Mouse (Mus musculus) limb, embryonic 11.5 days (tissue): ENCODE data around the gene Pitpnm1. TPM values are rescaled to one million over a fixed set of nuclear protein-coding genes. Genes with fewer than 3 reads are reported as not detected.
"Not testable (repeated sequence)": the region's sequence is repeated elsewhere in the genome, so short reads cannot be mapped to it uniquely, and the experiment has no call there.

Experiments used
- ATAC-seq: fragments of 200-750 bp; cut with Nextera tagmentation; 2 replicates; pipeline ENCODE4 v1.8.0; 2017; ENCODE audit warnings: low read depth; ENCODE audit not compliant: insufficient number of reproducible peaks, low FRiP score, low TSS enrichment
- DNase-seq: peaks from one replicate; pipeline ENCODE4 v3.0.0-alpha.2; 2015; ENCODE audit warnings: low spot score
- H3K27ac ChIP-seq: fragments of 300-500 bp; sonication (generic); replicated peaks from 2 replicates; pipeline ENCODE4 v1.5.1; 2014; ENCODE audit warnings: low read depth, mild to moderate bottlenecking, low read length
- H3K27me3 ChIP-seq: fragments of 300-500 bp; sonication (generic); 2 replicates; pipeline ENCODE4 v1.6.1; 2014; ENCODE audit warnings: mild to moderate bottlenecking, low read length, mixed read lengths; ENCODE audit not compliant: control insufficient read depth, insufficient read depth
- H3K36me3 ChIP-seq: fragments of 300-500 bp; sonication (generic); 2 replicates; pipeline ENCODE4 v1.6.1; 2014; ENCODE audit warnings: mild to moderate bottlenecking, low read length, moderate library complexity, mixed read lengths; ENCODE audit not compliant: control insufficient read depth, insufficient read depth
- H3K4me1 ChIP-seq: fragments of 300-500 bp; sonication (generic); 2 replicates; pipeline ENCODE4 v1.6.1; 2014; ENCODE audit warnings: low read length, mixed read lengths; ENCODE audit not compliant: control insufficient read depth, insufficient read depth
- H3K4me2 ChIP-seq: fragments of 300-500 bp; sonication (generic); 2 replicates; pipeline ENCODE4 v1.6.1; 2014; ENCODE audit warnings: low read depth, mild to moderate bottlenecking, moderate library complexity; ENCODE audit not compliant: severe bottlenecking
- H3K4me3 ChIP-seq: fragments of 300-500 bp; sonication (generic); 2 replicates; pipeline ENCODE4 v1.5.1; 2014; ENCODE audit warnings: low read depth, low read length
- H3K9ac ChIP-seq: fragments of 300-500 bp; sonication (generic); 2 replicates; pipeline ENCODE4 v1.6.1; 2014; ENCODE audit warnings: mild to moderate bottlenecking, low read length
- H3K9me3 ChIP-seq: fragments of 300-500 bp; sonication (generic); 2 replicates; pipeline ENCODE4 v1.6.1; 2016; ENCODE audit warnings: low read length; ENCODE audit not compliant: control insufficient read depth
- WGBS: fragments of 180-500 bp; shearing (Covaris S2); extraction: QIAGEN DNeasy Blood & Tissue Kit; methylation state at CpG from one replicate; pipeline ENCODE4 v1.1.7; 2014; 5-methylcytosine and 5-hydroxymethylcytosine counted together
- polyA plus RNA-seq: library from polyadenylated mRNA; unstranded; fragments of >200 nt; fragmentation: Nextera tagmentation; extraction: Ambion mirVana; gene quantifications from 2 replicates; pipeline ENCODE4 v1.2.1, GENCODE M21; 2014

Gene Pitpnm1
- polyA plus RNA-seq, 1 experiment from 2014 or later, result 4.8 TPM

- not testable (repeated sequence) for H3K4me2 ChIP-seq, DNase-seq, H3K9ac ChIP-seq, ATAC-seq, H3K9me3 ChIP-seq, H3K4me1 ChIP-seq, H3K36me3 ChIP-seq, H3K4me3 ChIP-seq, H3K27ac ChIP-seq, H3K27me3 ChIP-seq
- 82% methylated on average over 4 of the region's 11 CpGs for WGBS
These were observed 35.3 kb upstream of the Pitpnm1 start for GRCm38 (mm10) chr19:4064501-4064900.

- DNase-seq, result no peak
- Histone ChIP-seq H3K36me3 (no peaks in the 10 kb centered on the region), H3K27me3 (no peaks in the 10 kb centered on the region), H3K4me2 (no peak overlapping the region), H3K9ac (no peak overlapping the region), H3K4me1 (no peaks in the 10 kb centered on the region; the same call in 1 of the 2 replicates), H3K4me3 (no peak overlapping the region), H3K9me3 (no peaks in the 10 kb centered on the region), H3K27ac (no peak overlapping the region)
- WGBS, result 85% methylated on average over 6 of the region's 6 CpGs
- ATAC-seq, result no peak
These were observed 33.5 kb upstream of the Pitpnm1 start for GRCm38 (mm10) chr19:4066280-4066679.

GRCm38 (mm10) chr19:4066877-4067276 is 32.9 kb upstream of the Pitpnm1 start:
- no peak overlapping the region for H3K4me2 ChIP-seq
- ATAC-seq (no peak), DNase-seq (no peak)
- no peak overlapping the region for H3K9ac ChIP-seq
- H3K36me3 ChIP-seq, result no peaks in the 10 kb centered on the region
- H3K9me3 ChIP-seq, result no peaks in the 10 kb centered on the region
- H3K27me3 ChIP-seq, result no peaks in the 10 kb centered on the region
- no peak overlapping the region for H3K27ac ChIP-seq
- no peaks in the 10 kb centered on the region; the same call in 1 of the 2 replicates for H3K4me1 ChIP-seq
- no peak overlapping the region for H3K4me3 ChIP-seq

- H3K4me1 ChIP-seq, result not testable (repeated sequence)
- 89% methylated on average over 2 of the region's 2 CpGs for WGBS
These were observed 31.6 kb upstream of the Pitpnm1 start for GRCm38 (mm10) chr19:4068242-4068641.

GRCm38 (mm10) chr19:4068717-4069410 is 30.9 kb upstream of the Pitpnm1 start:
- Histone ChIP-seq H3K27me3 (no peaks in the 10 kb centered on the region), H3K4me3 (no peak overlapping the region), H3K4me2 (no peak overlapping the region), H3K4me1 (no peaks in the 10 kb centered on the region; the same call in 1 of the 2 replicates), H3K27ac (no peak overlapping the region), H3K36me3 (no peaks in the 10 kb centered on the region), H3K9ac (no peak overlapping the region), H3K9me3 (no peaks in the 10 kb centered on the region)
- 78% methylated on average over 15 of the region's 15 CpGs for WGBS
- ATAC-seq (no peak), DNase-seq (no peak)

More at GRCm38 (mm10) chr19:4068242-4068641, 31.6 kb upstream of the Pitpnm1 start:
- H3K27me3 ChIP-seq, H3K4me3 ChIP-seq, H3K27ac ChIP-seq, H3K36me3 ChIP-seq, ATAC-seq, H3K9ac ChIP-seq, H3K9me3 ChIP-seq, DNase-seq, H3K4me2 ChIP-seq: not testable (repeated sequence)

- Histone ChIP-seq H3K9ac (no peak overlapping the region), H3K4me2 (no peak overlapping the region), H3K27ac (no peak overlapping the region), H3K27me3 (no peaks in the 10 kb centered on the region), H3K4me1 (no peaks in the 10 kb centered on the region; the same call in 1 of the 2 replicates), H3K36me3 (no peaks in the 10 kb centered on the region), H3K9me3 (no peaks in the 10 kb centered on the region), H3K4me3 (no peak overlapping the region)
- WGBS, result 80% methylated on average over 15 of the region's 15 CpGs
- DNase-seq (no peak), ATAC-seq (no peak)
These were observed 29.5 kb upstream of the Pitpnm1 start for GRCm38 (mm10) chr19:4070311-4070710.

GRCm38 (mm10) chr19:4070756-4071155 is 29.0 kb upstream of the Pitpnm1 start:
- Histone ChIP-seq H3K36me3 (no peaks in the 10 kb centered on the region), H3K4me2 (no peak overlapping the region), H3K9me3 (no peaks in the 10 kb centered on the region), H3K4me3 (no peak overlapping the region), H3K27ac (no peak overlapping the region), H3K27me3 (no peaks in the 10 kb centered on the region), H3K9ac (no peak overlapping the region), H3K4me1 (no peaks in the 10 kb centered on the region; the same call in 1 of the 2 replicates)
- WGBS, result 82% methylated on average over 8 of the region's 8 CpGs
- DNase-seq (no peak), ATAC-seq (no peak)

- Histone ChIP-seq H3K4me3 (no peak overlapping the region), H3K27me3 (no peaks in the 10 kb centered on the region), H3K4me1 (no peaks in the 10 kb centered on the region; the same call in 1 of the 2 replicates), H3K9ac (no peak overlapping the region), H3K36me3 (no peaks in the 10 kb centered on the region), H3K9me3 (no peaks in the 10 kb centered on the region), H3K27ac (no peak overlapping the region), H3K4me2 (no peak overlapping the region)
- no peak for DNase-seq
- ATAC-seq, result no peak
- 92% methylated on average over 6 of the region's 6 CpGs for WGBS
These were observed 28.4 kb upstream of the Pitpnm1 start for GRCm38 (mm10) chr19:4071406-4071805.
